Mouse (Mus musculus) erythroblast, embryonic 14.5 days (primary cell): ENCODE data around the gene Aim2.

Source experiments
- GATA1 ChIP-seq: IDR thresholded peaks from 2 replicates; pipeline ENCODE4 v1.6.1; 2012; ENCODE audit warnings: low read length, inconsistent platforms, mixed read lengths
- TAL1 ChIP-seq: IDR thresholded peaks from 3 replicates; pipeline ENCODE4 v1.6.1; 2012; ENCODE audit warnings: low read length, inconsistent platforms, mixed read lengths

- TF ChIP-seq GATA1 (peak; percentile 83), TAL1 (no peak)
Measured at GRCm38 (mm10) chr1:173350372-173350957, at the start of gene Aim2.
